Mouse (Mus musculus): ENCODE measurements around the gene 2010111I01Rik. TPM values are rescaled to one million over a fixed set of nuclear protein-coding genes. Genes with fewer than 3 reads are reported as not detected.

Gene 2010111I01Rik
- polyA plus RNA-seq, 1 experiment from 2014 or later = 144 TPM

DNA sequence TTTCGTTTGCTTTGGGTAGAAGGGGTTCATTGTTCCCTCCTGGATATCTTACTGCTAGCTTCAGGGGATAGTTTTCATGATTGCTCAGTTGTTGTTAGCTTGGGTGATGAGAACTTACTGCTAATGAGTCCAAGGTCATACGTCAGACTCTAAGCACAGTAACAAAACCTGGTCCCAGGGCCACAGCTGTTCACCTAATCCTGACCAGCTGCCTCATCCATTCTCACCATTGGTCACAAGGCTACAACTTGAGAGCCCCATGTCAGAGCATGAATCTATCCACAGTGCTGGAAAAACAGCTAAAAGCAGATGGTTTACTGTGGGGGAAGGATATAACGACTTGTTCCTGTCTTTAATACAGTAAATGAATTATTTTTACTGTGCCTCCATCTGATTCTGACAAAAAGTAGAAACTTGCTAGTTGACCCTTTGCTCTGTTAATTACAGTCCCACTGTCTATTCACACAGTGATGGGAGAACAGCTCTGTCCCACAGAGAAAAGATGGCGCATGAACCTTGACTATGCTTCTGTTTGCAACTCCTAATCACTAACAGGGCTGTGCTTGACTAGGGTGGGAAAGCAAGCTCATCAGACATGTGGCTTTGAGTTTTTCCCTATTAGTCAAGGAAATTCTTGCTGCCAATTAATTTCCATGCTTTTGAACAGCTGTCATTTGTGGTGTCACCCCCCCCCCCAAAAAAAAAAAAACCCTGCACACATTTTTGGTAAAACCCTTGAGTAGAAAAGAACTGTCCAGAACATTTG, 103.9 kb downstream of the 2010111I01Rik start:
- Histone ChIP-seq H3K4me2 (ENCODE audit: low read depth, low read length) (no peak overlapping the region), H3K27ac (replicated peaks; ENCODE audit: low read depth, low read length) (peak overlapping the region; percentile 40), H3K27me3 (replicated peaks; ENCODE audit: control insufficient read depth, insufficient read depth, low read length) (no peaks in the 10 kb centered on the region), H3K36me3 (ENCODE audit: control insufficient read depth, insufficient read depth, low read length) (no peaks in the 10 kb centered on the region), H3K9me3 (ENCODE audit: control insufficient read depth, low read length) (no peaks in the 10 kb centered on the region), H3K9ac (ENCODE audit: low read depth, low read length) (no peak overlapping the region), H3K4me3 (ENCODE audit: low read depth, low read length) (no peak overlapping the region), H3K4me1 (ENCODE audit: control insufficient read depth, insufficient read depth, low read length) (peaks cover 3% of the 10 kb centered on the region; the same call in 1 of the 2 replicates)
- DNase-seq (ENCODE audit: low spot score) (peak; percentile 82), ATAC-seq (ENCODE audit: low read depth) (peak; percentile 83)
- WGBS = 61% methylated on average over 4 of the region's 4 CpGs

DNA sequence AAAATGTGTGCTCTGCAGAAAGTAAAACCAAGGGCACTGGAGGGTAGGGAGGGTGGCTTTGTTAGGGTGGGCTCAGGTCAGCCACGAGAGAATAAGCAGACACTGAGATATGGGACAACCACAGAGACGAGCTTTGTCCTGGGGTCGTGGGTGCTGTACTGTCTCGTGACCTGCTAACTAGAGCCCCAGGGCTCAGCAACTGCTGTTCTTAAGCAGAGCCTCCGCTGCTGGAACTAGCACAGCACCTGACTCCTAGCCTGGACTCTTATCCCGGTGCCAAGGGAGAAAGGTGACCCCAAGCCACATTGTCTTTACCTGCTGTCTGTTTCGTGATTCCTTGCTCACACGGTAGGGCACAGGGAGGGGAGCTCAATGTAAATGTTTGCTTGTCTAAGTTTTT, 107.2 kb downstream of the 2010111I01Rik start:
- peaks cover 11% of the 10 kb centered on the region for H3K4me1 ChIP-seq (ENCODE audit: control insufficient read depth, insufficient read depth, low read length)
- no peaks in the 10 kb centered on the region for H3K27me3 ChIP-seq (replicated peaks; ENCODE audit: control insufficient read depth, insufficient read depth, low read length)
- H3K9me3 ChIP-seq (ENCODE audit: control insufficient read depth, low read length) = no peaks in the 10 kb centered on the region
- DNase-seq (ENCODE audit: low spot score) (no peak), ATAC-seq (ENCODE audit: low read depth) (no peak)
- peak overlapping the region; percentile 56 for H3K27ac ChIP-seq (replicated peaks; ENCODE audit: low read depth, low read length)
- H3K4me3 ChIP-seq (ENCODE audit: low read depth, low read length) = no peak overlapping the region
- no peak overlapping the region for H3K4me2 ChIP-seq (ENCODE audit: low read depth, low read length)
- no peak overlapping the region for H3K9ac ChIP-seq (ENCODE audit: low read depth, low read length)
- no peaks in the 10 kb centered on the region for H3K36me3 ChIP-seq (ENCODE audit: control insufficient read depth, insufficient read depth, low read length)
- 54% methylated on average over 8 of the region's 8 CpGs for WGBS

DNA sequence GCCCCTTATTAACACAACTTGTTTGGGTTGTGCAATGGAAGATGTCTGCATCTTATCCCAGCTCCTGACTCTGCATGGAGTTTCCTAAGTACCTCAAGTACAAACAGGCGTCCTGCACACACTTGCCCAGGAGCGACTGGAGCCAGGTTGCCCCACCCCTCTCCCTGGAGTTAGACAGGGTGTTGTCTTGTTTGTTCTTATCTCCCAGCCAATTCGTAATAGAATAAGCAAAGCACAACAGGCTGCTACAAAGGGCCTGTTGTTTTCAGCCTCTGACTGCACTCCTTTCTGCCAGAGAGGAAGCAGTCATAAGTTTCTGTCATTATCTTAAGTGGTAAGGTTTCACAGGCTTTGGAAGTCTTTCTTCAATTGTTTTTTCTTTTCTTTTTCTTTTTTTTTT, 107.7 kb downstream of the 2010111I01Rik start:
- DNase-seq (ENCODE audit: low spot score) = peak; percentile 83
- H3K4me2 ChIP-seq (ENCODE audit: low read depth, low read length) = no peak overlapping the region
- peaks cover 11% of the 10 kb centered on the region for H3K4me1 ChIP-seq (ENCODE audit: control insufficient read depth, insufficient read depth, low read length)
- no peak overlapping the region for H3K4me3 ChIP-seq (ENCODE audit: low read depth, low read length)
- H3K9me3 ChIP-seq (ENCODE audit: control insufficient read depth, low read length) = no peaks in the 10 kb centered on the region
- H3K9ac ChIP-seq (ENCODE audit: low read depth, low read length) = no peak overlapping the region
- H3K27ac ChIP-seq (replicated peaks; ENCODE audit: low read depth, low read length) = peak overlapping the region; percentile 75; the same call in 1 of the 2 replicates
- ATAC-seq (ENCODE audit: low read depth) = peak; percentile 76
- H3K27me3 ChIP-seq (replicated peaks; ENCODE audit: control insufficient read depth, insufficient read depth, low read length) = no peaks in the 10 kb centered on the region
- WGBS = 32% methylated on average over 3 of the region's 3 CpGs
- no peaks in the 10 kb centered on the region for H3K36me3 ChIP-seq (ENCODE audit: control insufficient read depth, insufficient read depth, low read length)

DNA sequence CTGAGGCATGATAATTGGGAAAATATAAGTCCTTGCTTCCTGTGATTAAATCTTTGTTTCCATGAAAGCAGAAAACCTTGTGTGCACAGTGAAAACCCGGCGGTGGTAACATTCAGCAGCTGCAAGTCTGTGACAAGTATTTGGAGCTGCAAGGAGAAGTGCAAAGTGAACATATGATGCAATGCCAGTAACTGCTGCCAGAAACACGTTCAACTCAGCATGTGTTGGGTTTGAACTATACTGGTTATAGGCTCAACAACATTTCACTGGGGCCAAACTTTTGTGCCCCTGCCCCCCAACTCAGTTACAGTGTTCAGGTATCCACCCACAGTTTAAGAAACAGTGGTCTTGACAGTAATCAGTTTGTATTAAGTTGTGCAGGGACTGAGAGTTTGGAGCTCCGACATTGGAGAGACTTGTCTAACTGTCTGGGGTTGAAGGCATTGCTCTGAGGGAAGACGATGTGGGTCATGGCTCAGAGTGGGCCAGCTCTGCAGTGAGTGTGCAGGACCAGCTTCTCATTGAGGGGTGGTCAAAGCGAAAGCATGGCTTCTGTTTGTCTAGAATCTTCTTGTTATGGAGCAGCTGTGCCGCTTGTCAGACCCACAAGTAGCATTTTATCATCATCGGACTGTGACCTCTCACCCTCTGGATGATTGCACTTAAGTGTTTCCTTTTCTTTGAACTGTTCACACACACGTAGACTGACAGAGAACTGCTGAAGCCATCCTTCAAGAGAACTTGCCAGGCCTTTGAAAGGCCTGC, 109.4 kb downstream of the 2010111I01Rik start:
- peak; percentile 55 for ATAC-seq (ENCODE audit: low read depth)
- WGBS = 33% methylated on average over 9 of the region's 9 CpGs

GRCm38 (mm10) chr13:63074676-63074991, 109.9 kb downstream of the 2010111I01Rik start:
- Histone ChIP-seq H3K27me3 (replicated peaks; ENCODE audit: control insufficient read depth, insufficient read depth, low read length) (no peaks in the 10 kb centered on the region), H3K4me1 (ENCODE audit: control insufficient read depth, insufficient read depth, low read length) (peaks cover 8% of the 10 kb centered on the region; the same call in 1 of the 2 replicates), H3K4me2 (ENCODE audit: low read depth, low read length) (no peak overlapping the region), H3K27ac (replicated peaks; ENCODE audit: low read depth, low read length) (peak overlapping the region; percentile 75; the same call in 1 of the 2 replicates), H3K4me3 (ENCODE audit: low read depth, low read length) (no peak overlapping the region), H3K36me3 (ENCODE audit: control insufficient read depth, insufficient read depth, low read length) (no peaks in the 10 kb centered on the region), H3K9ac (ENCODE audit: low read depth, low read length) (no peak overlapping the region), H3K9me3 (ENCODE audit: control insufficient read depth, low read length) (no peaks in the 10 kb centered on the region)
- 0 out of 2 replicates have a peak, but pooled peaks have one; percentile 33 for ATAC-seq (ENCODE audit: low read depth)
- WGBS = 49% methylated on average over 3 of the region's 3 CpGs
- peak; percentile 41 for DNase-seq (ENCODE audit: low spot score)

More for the DNA sequence above, 109.4 kb downstream of the 2010111I01Rik start:
- Histone ChIP-seq H3K9ac (ENCODE audit: low read depth, low read length) (no peak overlapping the region), H3K4me2 (ENCODE audit: low read depth, low read length) (no peak overlapping the region), H3K27ac (replicated peaks; ENCODE audit: low read depth, low read length) (peak overlapping the region; percentile 75), H3K9me3 (ENCODE audit: control insufficient read depth, low read length) (no peaks in the 10 kb centered on the region), H3K4me3 (ENCODE audit: low read depth, low read length) (no peak overlapping the region), H3K27me3 (replicated peaks; ENCODE audit: control insufficient read depth, insufficient read depth, low read length) (no peaks in the 10 kb centered on the region), H3K36me3 (ENCODE audit: control insufficient read depth, insufficient read depth, low read length) (no peaks in the 10 kb centered on the region), H3K4me1 (ENCODE audit: control insufficient read depth, insufficient read depth, low read length) (peaks cover 8% of the 10 kb centered on the region; the same call in 1 of the 2 replicates)
- peak; percentile 85 for DNase-seq (ENCODE audit: low spot score)

GRCm38 (mm10) chr13:63075331-63075855, 110.7 kb downstream of the 2010111I01Rik start:
- WGBS = 88% methylated on average over 2 of the region's 2 CpGs
- Histone ChIP-seq H3K9me3 (ENCODE audit: control insufficient read depth, low read length) (no peaks in the 10 kb centered on the region), H3K9ac (ENCODE audit: low read depth, low read length) (no peak overlapping the region), H3K4me2 (ENCODE audit: low read depth, low read length) (no peak overlapping the region), H3K4me3 (ENCODE audit: low read depth, low read length) (no peak overlapping the region), H3K36me3 (ENCODE audit: control insufficient read depth, insufficient read depth, low read length) (no peaks in the 10 kb centered on the region), H3K4me1 (ENCODE audit: control insufficient read depth, insufficient read depth, low read length) (peaks cover 8% of the 10 kb centered on the region; the same call in 1 of the 2 replicates), H3K27me3 (replicated peaks; ENCODE audit: control insufficient read depth, insufficient read depth, low read length) (no peaks in the 10 kb centered on the region), H3K27ac (replicated peaks; ENCODE audit: low read depth, low read length) (no peak overlapping the region)
- DNase-seq (ENCODE audit: low spot score) (no peak), ATAC-seq (ENCODE audit: low read depth) (no peak)

GRCm38 (mm10) chr13:63080191-63080590, 115.5 kb downstream of the 2010111I01Rik start:
- no peaks in the 10 kb centered on the region for H3K4me1 ChIP-seq (ENCODE audit: control insufficient read depth, insufficient read depth, low read length)
- ATAC-seq (ENCODE audit: low read depth) = no peak
- no peak overlapping the region for H3K4me2 ChIP-seq (ENCODE audit: low read depth, low read length)
- DNase-seq (ENCODE audit: low spot score) = no peak
- H3K36me3 ChIP-seq (ENCODE audit: control insufficient read depth, insufficient read depth, low read length) = no peaks in the 10 kb centered on the region
- WGBS = 57% methylated on average over 4 of the region's 4 CpGs
- H3K9ac ChIP-seq (ENCODE audit: low read depth, low read length) = no peak overlapping the region
- no peaks in the 10 kb centered on the region for H3K27me3 ChIP-seq (replicated peaks; ENCODE audit: control insufficient read depth, insufficient read depth, low read length)
- no peak overlapping the region for H3K27ac ChIP-seq (replicated peaks; ENCODE audit: low read depth, low read length)
- H3K4me3 ChIP-seq (ENCODE audit: low read depth, low read length) = no peak overlapping the region
- H3K9me3 ChIP-seq (ENCODE audit: control insufficient read depth, low read length) = no peaks in the 10 kb centered on the region

GRCm38 (mm10) chr13:63080823-63081222, 116.1 kb downstream of the 2010111I01Rik start:
- Histone ChIP-seq H3K9me3 (ENCODE audit: control insufficient read depth, low read length) (no peaks in the 10 kb centered on the region), H3K9ac (ENCODE audit: low read depth, low read length) (no peak overlapping the region), H3K27ac (replicated peaks; ENCODE audit: low read depth, low read length) (no peak overlapping the region), H3K4me2 (ENCODE audit: low read depth, low read length) (no peak overlapping the region), H3K27me3 (replicated peaks; ENCODE audit: control insufficient read depth, insufficient read depth, low read length) (no peaks in the 10 kb centered on the region), H3K4me3 (ENCODE audit: low read depth, low read length) (no peak overlapping the region), H3K36me3 (ENCODE audit: control insufficient read depth, insufficient read depth, low read length) (no peaks in the 10 kb centered on the region), H3K4me1 (ENCODE audit: control insufficient read depth, insufficient read depth, low read length) (no peaks in the 10 kb centered on the region)
- 72% methylated on average over 2 of the region's 2 CpGs for WGBS
- DNase-seq (ENCODE audit: low spot score) (no peak), ATAC-seq (ENCODE audit: low read depth) (no peak)

All from embryonic facial prominence, embryonic 14.5 days (tissue).